Mouse (Mus musculus) heart, adult 2 months (tissue): ENCODE data around the gene Rpl13a. TPM values are rescaled to one million over a fixed set of nuclear protein-coding genes. Genes with fewer than 3 reads are reported as not detected.

ENCODE experiments used
- DNase-seq, 2 experiments: peaks; one replicate each; pipeline ENCODE4 v3.0.0; 2021
- H3K27ac ChIP-seq: fragments of 200-600 bp; 2 replicates; pipeline ENCODE4 v1.8.1; 2022
- H3K27me3 ChIP-seq: fragments of 200-500 bp; 2 replicates; pipeline ENCODE4 v1.6.1; 2012; ENCODE audit warnings: mild to moderate bottlenecking, low read length, inconsistent platforms, mixed read lengths; ENCODE audit not compliant: control insufficient read depth, insufficient read depth
- H3K36me3 ChIP-seq: fragments of 200-500 bp; 2 replicates; pipeline ENCODE4 v1.6.1; 2012; ENCODE audit warnings: low read length, inconsistent platforms; ENCODE audit not compliant: control insufficient read depth, insufficient read depth
- H3K4me1 ChIP-seq: fragments of 200-500 bp; 2 replicates; pipeline ENCODE4 v1.6.1; 2011; ENCODE audit warnings: low read length; ENCODE audit not compliant: control insufficient read depth, insufficient read depth
- H3K4me3 ChIP-seq: fragments of 200-600 bp; 2 replicates; pipeline ENCODE4 v1.8.1; 2022
- H3K79me2 ChIP-seq: fragments of 200-500 bp; replicated peaks from 2 replicates; pipeline ENCODE4 v1.6.1; 2012; ENCODE audit warnings: mild to moderate bottlenecking, inconsistent platforms, low read length, moderate library complexity, mixed read lengths; ENCODE audit not compliant: control insufficient read depth, insufficient read depth
- H3K9ac ChIP-seq: fragments of 200-500 bp; 2 replicates; pipeline ENCODE4 v1.6.1; 2012; ENCODE audit warnings: low read depth, mild to moderate bottlenecking, control low read depth, inconsistent platforms, low read length, mixed read lengths
- CTCF ChIP-seq: fragments of 200-600 bp; IDR thresholded peaks from 2 replicates; pipeline ENCODE4 v1.8.1; 2022; ENCODE audit warnings: antibody characterized with exemption, mild to moderate bottlenecking, moderate library complexity
- EP300 ChIP-seq: fragments of 200-500 bp; IDR thresholded peaks from 2 replicates; pipeline ENCODE4 v1.6.1; 2011; ENCODE audit warnings: low read depth, low read length, control low read depth; ENCODE audit not compliant: insufficient read depth
- POLR2A ChIP-seq: fragments of 200-500 bp; IDR thresholded peaks from 2 replicates; pipeline ENCODE4 v1.6.1; 2011; ENCODE audit warnings: mild to moderate bottlenecking, low read depth, low read length, control low read depth; ENCODE audit not compliant: insufficient read depth
- WGBS: fragments of 180-500 bp; shearing (Covaris S2); methylation state at CpG from one replicate; pipeline ENCODE4 v1.1.7; 2018; 5-methylcytosine and 5-hydroxymethylcytosine counted together
- intact Hi-C: fragments of 180-260 bp; cut with DNase I; formaldehyde crosslinking; loops from one replicate; pipeline ENCODE4 v1.15.1; 2025
- polyA plus RNA-seq: library from polyadenylated mRNA; depleted of rRNA; stranded (reverse); fragments of >200 nt; gene quantifications from 2 replicates; pipeline ENCODE4 v1.2.3, GENCODE M21; 2012
- total RNA-seq, 2 experiments: library from RNA; stranded (reverse); gene quantifications; 2 replicates each; pipeline ENCODE4 v1.2.3; 2021

Gene Rpl13a
- total and polyA plus RNA-seq, 3 experiments, result 561 to 915 (median 659) TPM

GRCm38 (mm10) chr7:45092048-45092447, 36.5 kb downstream of the Rpl13a start, which contains the start of gene Rcn3:
Gene Rcn3 (minus strand): TSS chr7:45092221.
- intact Hi-C loops, result no loop called here
- TF ChIP-seq CTCF, result no peak
- TF ChIP-seq POLR2A, result peak; percentile 72; the same call in 1 of the 2 replicates
- TF ChIP-seq EP300, result 0 out of 2 replicates have a peak, but pooled peaks have one; percentile 17
- peak; percentile 85 to 87 for DNase-seq
- H3K4me3 ChIP-seq, result peak within 1 kb of the TSS; percentile 32
- no peaks in the 10 kb centered on the region for H3K36me3 ChIP-seq
- H3K4me1 ChIP-seq, result 0 out of 2 replicates have a peak, but pooled peaks cover 1% of the 10 kb centered on the region
- WGBS, result under 1% methylated on average over 16 of the region's 16 CpGs
- H3K27ac ChIP-seq, result peak within 1 kb of the TSS; percentile 55
- H3K27me3 ChIP-seq, result no peaks in the 10 kb centered on the region
- no peaks in the 10 kb centered on the region for H3K79me2 ChIP-seq
- H3K9ac ChIP-seq, result peak within 1 kb of the TSS; percentile 54

DNA sequence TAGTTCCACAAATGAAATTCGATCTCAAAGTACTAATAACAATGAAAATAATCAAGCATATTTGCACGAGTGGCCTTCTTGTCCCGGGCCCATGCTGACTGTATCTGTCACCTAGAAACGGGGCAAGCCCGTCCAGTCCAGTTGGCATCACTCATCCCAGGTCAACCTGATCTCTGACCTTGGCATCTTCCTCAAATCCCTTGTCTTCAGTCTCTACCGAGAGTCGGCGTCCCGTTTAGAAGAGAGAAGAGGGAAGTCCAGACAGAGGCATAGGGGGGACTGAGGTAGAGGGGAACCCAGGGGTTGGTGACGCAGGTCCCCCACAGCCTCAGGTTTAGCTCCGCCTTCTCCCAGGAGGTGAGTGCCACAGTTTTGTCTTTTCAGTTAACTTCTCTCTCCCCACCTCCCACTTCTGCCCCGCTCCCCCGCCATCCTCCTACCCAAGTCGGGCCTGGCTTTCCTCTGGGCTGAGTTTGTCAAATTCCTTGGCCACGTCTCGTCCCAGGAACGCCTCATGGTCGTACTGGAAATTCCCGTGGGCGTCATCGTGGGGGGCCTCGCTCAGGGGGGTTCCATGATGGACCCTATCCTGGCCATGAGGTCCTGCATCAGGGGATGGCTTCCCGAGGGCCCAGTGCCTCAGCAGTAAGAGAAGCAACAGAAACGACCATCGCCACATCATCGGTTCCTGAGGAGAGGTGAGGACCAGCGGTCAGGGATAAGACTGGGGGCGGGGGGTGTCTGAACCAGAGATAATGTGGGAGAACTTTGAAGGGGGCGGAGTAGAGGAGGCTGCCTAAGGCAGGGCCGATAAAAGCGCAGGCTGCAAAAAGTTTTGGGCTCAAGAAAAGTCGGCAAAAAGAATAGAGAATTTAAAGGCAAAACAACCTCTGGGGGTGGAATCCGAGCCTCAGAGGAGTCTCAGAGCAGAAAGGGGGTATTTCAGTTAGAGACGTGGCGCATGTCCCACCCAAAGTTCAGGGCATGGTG, 37.3 kb downstream of the Rpl13a start:
- Histone ChIP-seq H3K79me2 (no peaks in the 10 kb centered on the region), H3K4me1 (0 out of 2 replicates have a peak, but pooled peaks cover 1% of the 10 kb centered on the region), H3K27me3 (no peaks in the 10 kb centered on the region), H3K9ac (peak overlapping the region; percentile 54), H3K36me3 (no peaks in the 10 kb centered on the region), H3K27ac (peak overlapping the region; percentile 55), H3K4me3 (peak overlapping the region; percentile 32)
- TF ChIP-seq EP300 (no peak), POLR2A (no peak), CTCF (no peak)
- no peak for DNase-seq
- intact Hi-C loops, result no loop called here
- WGBS, result 19% methylated on average over 35 of the region's 35 CpGs

GRCm38 (mm10) chr7:45090251-45090977, 38.1 kb downstream of the Rpl13a start:
- Histone ChIP-seq H3K9ac (no peak overlapping the region), H3K27me3 (no peaks in the 10 kb centered on the region), H3K36me3 (no peaks in the 10 kb centered on the region), H3K4me3 (no peak overlapping the region), H3K79me2 (no peaks in the 10 kb centered on the region), H3K4me1 (0 out of 2 replicates have a peak, but pooled peaks cover 1% of the 10 kb centered on the region), H3K27ac (no peak overlapping the region)
- DNase-seq, result no peak
- WGBS, result 84% methylated on average over 13 of the region's 13 CpGs
- intact Hi-C loops, result no loop called here
- TF ChIP-seq EP300 (no peak), POLR2A (no peak), CTCF (no peak)

DNA sequence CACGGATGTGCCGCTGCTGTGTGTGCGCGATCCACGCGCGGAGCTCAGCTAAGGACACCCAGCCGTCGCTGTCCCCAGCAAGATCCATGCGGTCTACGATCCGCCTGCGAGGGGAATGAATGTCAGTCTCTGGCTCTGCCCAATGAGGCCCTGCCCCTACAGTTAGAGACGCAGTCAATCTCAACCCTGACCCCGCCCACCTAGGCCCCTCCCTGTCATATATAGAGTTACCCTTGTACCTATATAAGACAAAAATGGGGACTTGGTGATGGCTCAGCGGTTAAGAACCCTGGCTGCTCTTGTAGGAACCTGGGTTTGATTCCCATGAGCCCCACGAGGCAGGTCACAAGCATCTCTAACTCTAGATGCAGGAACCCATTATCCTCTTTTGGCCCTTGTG, 40.0 kb downstream of the Rpl13a start:
- no peaks in the 10 kb centered on the region for H3K36me3 ChIP-seq
- H3K4me1 ChIP-seq, result 0 out of 2 replicates have a peak, but pooled peaks cover 1% of the 10 kb centered on the region
- no peak for DNase-seq
- TF ChIP-seq EP300 (no peak), CTCF (no peak), POLR2A (no peak)
- no peak overlapping the region for H3K27ac ChIP-seq
- intact Hi-C loops, result no loop called here
- no peak overlapping the region for H3K9ac ChIP-seq
- H3K4me3 ChIP-seq, result no peak overlapping the region
- no peaks in the 10 kb centered on the region for H3K79me2 ChIP-seq
- no peaks in the 10 kb centered on the region for H3K27me3 ChIP-seq
- 94% methylated on average over 17 of the region's 17 CpGs for WGBS

GRCm38 (mm10) chr7:45086084-45086483, 42.5 kb downstream of the Rpl13a start:
- Histone ChIP-seq H3K4me1 (peaks cover 4% of the 10 kb centered on the region), H3K4me3 (no peak overlapping the region), H3K9ac (no peak overlapping the region), H3K36me3 (no peaks in the 10 kb centered on the region), H3K27ac (no peak overlapping the region), H3K79me2 (no peaks in the 10 kb centered on the region), H3K27me3 (no peaks in the 10 kb centered on the region)
- 76% methylated on average over 4 of the region's 4 CpGs for WGBS
- no peak for TF ChIP-seq EP300
- peak; percentile 29 for TF ChIP-seq CTCF
- no peak for TF ChIP-seq POLR2A
- no peak for DNase-seq
- intact Hi-C loops, result no loop called here
